Mouse (Mus musculus) activated CD4-positive, CD25-positive, alpha-beta regulatory T cell, adult 4 months (primary cell): Measurements from ENCODE around the gene Arrdc4. TPM values are rescaled to one million over a fixed set of nuclear protein-coding genes. Genes with fewer than 3 reads are reported as not detected.

Source experiments
- ATAC-seq: one replicate; pipeline ENCODE4 v1.8.0; 2017
- polyA plus RNA-seq, 2 experiments: library from polyadenylated mRNA; unstranded; fragments of 100-300 nt; shearing (Covaris generic); gene quantifications; one replicate each; pipeline ENCODE4 v1.2.1; 2017

Arrdc4 gene
- polyA plus RNA-seq = 1 to 10 TPM; 1.1 to 2.1 TPM

DNA sequence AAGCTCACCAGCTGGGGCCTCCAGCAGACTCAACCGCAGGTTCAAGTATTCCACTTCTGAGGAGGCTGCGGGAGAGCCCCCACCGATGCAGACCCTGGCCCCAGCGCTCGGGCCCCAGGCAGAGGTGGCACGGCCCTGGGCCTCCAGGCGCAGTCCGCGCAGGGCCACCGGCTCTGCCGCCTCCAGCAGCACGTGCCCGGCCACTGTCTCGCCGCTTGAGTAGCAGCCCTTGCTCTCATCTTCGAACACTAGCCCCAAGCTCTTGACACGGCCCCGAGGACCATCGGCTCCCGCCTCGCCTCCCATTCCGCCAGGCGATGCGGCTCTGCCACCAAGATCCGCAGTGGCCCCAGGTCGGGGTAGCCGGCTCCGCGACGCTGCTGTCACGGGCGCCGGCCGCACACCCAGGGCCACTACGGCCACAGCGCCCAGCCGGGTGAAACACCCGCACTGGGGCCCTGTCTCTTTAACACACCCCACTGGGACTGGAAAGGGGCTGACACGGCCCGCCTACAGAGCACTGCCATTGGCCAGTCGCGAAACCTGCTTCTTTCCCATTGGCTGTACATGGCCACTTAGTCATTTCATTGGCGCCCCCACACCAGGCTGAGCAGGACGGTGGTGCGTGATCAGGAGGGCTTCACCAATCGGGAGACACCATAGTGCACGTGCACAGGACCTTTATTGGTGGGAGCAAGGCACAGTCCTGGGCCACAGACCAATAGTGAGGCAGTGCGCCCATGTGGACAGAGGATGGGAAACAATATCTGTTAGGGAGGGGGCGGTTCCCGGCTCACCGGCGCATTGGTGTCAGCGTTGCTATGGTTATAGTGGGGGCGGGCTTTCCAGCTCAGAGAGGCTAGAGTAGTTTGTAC is at the start of gene Arrdc4:
Gene Arrdc4 (minus strand): TSS at position 481 of the 875 bp plus-strand sequence.
- peak; percentile 96 for ATAC-seq

DNA sequence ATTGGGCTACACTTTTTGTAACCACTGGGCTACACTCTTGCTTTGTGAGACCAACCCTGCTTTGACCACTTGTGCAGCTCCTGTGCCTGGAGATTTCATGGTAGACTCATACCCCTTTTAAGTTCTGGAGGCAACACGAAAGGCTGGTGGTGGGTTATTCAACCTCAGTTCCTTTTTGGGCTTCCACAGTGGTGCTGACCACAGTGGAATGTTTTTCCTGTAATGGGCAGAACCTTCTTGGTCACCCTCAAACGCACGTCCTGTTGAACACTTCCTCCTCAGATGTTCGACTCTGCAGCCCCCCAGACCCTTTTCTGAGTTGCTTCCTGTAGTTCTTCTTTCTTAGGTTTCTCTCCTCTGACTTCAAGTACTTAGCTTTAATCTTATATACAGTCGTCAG is 46.5 kb upstream of the Arrdc4 start:
- ATAC-seq = no peak

GRCm38 (mm10) chr7:68788711-68789110 is 39.7 kb upstream of the Arrdc4 start:
- no peak for ATAC-seq

DNA sequence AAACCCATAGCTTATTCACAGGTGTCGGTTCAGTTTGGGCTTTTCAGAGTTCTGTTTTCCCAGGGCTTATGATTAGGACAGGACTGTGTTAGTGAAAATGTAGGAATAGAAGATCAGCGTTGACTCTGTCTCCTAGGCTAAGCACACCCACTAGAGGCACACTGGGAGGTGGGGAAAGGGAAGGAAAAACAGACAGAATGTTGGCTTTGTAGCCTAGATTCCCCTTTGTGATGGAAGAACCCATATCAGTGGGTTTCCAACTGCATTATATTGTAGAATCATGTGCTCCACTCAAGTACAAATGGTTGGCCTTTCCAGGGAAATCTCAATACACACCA is 22.7 kb upstream of the Arrdc4 start:
- no peak for ATAC-seq

- no peak for ATAC-seq
Measured at GRCm38 (mm10) chr7:68770894-68771756, 22.1 kb upstream of the Arrdc4 start.

GRCm38 (mm10) chr7:68765926-68766325 is 16.9 kb upstream of the Arrdc4 start:
- no peak for ATAC-seq

GRCm38 (mm10) chr7:68759148-68759724 is 10.2 kb upstream of the Arrdc4 start:
- ATAC-seq = peak; percentile 60

DNA sequence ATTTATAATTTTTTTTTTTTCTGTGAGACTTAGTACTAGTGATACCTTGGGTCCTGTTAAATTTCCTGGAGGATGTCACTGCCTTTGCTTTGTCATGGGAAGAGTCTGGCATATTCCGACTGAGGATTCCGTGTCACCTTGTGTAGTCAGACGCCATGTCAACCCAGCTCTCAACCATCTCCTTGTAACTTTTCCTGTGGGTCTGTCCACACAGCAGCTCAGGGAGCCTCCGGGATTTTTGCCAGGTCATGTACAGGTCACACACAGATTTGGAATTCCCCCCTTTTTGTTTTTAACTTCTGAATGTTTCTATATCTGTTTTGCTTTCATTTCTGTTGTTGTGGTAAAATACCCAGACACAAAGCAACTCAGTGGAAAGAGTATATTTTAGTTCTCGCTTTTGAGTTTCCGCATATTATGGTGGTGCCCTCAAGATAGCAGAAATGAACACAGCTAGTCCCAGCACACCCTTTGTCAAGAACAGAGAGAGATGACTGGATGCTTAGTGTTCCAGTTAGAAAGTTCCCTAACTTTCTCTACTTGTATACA is 7.7 kb upstream of the Arrdc4 start:
- ATAC-seq = peak; percentile 68

DNA sequence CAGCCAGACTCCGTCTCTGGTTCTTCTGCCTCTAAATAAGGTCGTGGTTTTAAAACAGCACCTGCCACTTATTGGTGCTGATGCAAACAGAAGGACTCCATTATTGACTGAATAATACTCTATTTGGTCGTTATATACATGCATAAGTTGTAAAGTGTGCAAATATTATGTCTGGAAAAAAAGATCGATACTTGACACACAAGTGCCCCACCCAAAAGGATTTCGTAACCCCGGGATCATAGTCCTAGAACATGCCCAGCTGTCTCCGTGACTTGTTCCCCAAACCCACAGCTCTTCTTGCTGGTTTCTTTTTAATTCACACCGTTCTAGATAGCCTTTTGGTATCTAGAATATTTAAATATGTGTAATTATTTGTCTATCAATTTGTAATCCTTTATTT is 878 bp upstream of the Arrdc4 start:
- ATAC-seq = no peak

GRCm38 (mm10) chr7:68748361-68748760 is 680 bp downstream of the Arrdc4 start:
- no peak for ATAC-seq

GRCm38 (mm10) chr7:68744616-68745015 is 4.4 kb downstream of the Arrdc4 start:
- no peak for ATAC-seq

- ATAC-seq = no peak
Measured at GRCm38 (mm10) chr7:68744206-68744605, 4.8 kb downstream of the Arrdc4 start.

DNA sequence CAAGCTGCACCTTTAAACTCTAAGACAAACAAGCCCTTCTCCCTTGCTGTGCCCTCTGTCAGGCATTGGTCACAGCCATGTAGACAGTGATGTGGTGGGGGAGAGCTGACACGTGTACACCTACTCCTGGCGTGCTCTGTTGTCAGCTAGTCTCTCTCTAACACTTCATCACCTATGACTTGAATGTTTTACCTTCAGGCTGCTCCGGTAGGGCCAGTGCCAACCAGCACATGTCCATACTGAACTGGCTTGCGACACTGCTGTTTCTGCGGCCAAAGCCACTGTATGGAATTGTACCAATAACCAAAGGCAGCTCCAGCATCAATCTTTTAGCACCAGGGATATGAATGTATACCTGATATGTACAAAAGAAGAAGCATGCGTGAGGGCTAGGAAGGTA is 8.3 kb downstream of the Arrdc4 start:
- no peak for ATAC-seq

DNA sequence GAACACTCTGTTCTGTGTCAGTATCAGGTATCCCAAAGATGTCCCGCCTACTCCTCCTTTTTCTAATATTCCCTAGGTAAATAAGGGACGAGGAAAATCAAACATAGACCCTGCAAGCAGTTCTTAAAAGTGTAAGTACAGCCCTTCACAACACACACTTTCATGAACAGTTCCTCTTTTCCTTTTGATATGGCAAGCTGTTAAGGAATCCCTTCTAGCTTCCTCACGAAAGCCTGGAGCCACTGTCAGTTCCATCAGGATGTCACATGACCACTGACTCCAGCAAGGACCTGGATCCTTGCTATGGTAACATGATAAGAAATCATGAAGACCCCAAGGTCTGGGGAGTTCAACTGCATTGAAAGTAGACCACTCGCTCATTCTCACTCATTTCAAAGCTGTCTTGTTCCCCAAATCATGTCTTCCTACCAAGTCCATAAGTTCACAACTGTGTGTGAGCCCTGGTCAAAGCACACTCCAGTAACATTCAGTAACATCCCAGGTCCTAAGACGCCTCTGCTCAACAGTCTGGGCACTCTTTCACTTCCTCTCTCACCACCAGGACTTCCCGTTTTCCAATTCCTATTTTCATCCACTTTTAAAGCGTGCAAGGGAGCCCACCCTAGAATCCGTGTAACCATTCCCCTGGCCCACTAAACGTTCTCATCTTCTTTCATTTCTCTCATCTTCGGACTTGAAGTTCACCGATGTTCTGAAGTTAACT is 10.2 kb downstream of the Arrdc4 start:
- no peak for ATAC-seq

- no peak for ATAC-seq
Measured at GRCm38 (mm10) chr7:68726380-68726779, 22.7 kb downstream of the Arrdc4 start.

GRCm38 (mm10) chr7:68724711-68725110 is 24.3 kb downstream of the Arrdc4 start:
- no peak for ATAC-seq

DNA sequence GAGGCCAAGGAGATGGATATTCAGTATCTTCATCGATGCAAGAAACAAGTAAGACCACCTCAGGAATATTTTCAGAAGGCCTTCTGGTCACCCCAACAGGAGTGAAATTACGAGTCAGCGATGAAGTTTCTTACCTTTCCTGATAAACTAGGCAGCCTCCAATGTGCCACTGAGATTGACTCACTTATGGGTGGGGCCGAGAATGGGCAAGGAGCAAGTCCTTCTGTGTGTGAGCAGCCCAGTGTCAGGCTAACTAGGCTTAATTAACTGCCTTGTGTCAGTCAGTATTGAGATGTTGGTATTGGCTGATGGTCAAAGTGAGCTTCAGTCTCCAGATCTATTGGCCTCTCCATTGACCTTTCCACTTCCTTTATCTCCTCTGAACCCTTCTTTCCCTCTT is 27.5 kb downstream of the Arrdc4 start:
- no peak for ATAC-seq

- ATAC-seq = no peak
Measured at GRCm38 (mm10) chr7:68717988-68718387, 31.1 kb downstream of the Arrdc4 start.

- ATAC-seq = no peak
Measured at GRCm38 (mm10) chr7:68717498-68717897, 31.5 kb downstream of the Arrdc4 start.

GRCm38 (mm10) chr7:68716926-68717325 is 32.1 kb downstream of the Arrdc4 start:
- ATAC-seq = no peak

DNA sequence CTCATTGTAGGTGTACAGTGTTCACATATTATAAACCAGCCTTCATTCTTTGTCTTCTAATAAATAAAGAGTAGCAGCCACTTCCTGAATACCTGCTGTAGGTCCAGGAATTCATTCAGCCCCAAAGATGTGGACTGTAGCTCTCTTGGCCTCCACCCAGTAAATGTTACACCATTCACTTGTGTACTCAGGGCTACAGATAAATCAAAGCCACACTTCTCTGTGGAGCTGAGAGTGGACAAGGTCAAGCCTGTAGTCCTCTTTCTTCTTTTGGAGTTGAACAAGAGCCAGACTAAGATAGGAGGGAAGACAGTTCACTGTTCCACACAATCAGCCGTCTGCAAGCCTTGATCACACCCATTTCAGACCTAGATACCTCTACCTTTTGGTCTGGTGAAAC is 36.1 kb downstream of the Arrdc4 start:
- ATAC-seq = no peak

- no peak for ATAC-seq
Measured at GRCm38 (mm10) chr7:68712425-68712824, 36.6 kb downstream of the Arrdc4 start.

DNA sequence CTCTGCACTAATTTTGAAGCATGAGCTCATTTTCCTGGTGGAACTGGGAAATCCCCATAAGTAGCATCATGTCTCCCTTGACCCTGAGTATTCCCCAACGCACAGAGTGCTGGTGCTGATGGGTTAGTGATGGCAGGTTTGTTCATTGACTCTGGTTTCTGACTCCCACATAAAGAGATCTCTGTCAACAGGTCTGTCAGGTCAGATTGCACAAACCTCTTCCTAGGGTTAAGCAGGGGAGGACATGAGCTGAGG is 39.8 kb downstream of the Arrdc4 start:
- no peak for ATAC-seq
